Mouse (Mus musculus) CH12.LX (cell line): ENCODE measurements around the gene Lss. TPM values are rescaled to one million over a fixed set of nuclear protein-coding genes. Genes with fewer than 3 reads are reported as not detected.

Source experiments
- DNase-seq: peaks from one replicate; pipeline ENCODE4 v3.0.0-alpha.2; 2013; ENCODE audit errors: extremely low read depth
- H3K27ac ChIP-seq: 2 replicates; pipeline ENCODE4 v1.5.1; 2012; ENCODE audit warnings: low read depth, mild to moderate bottlenecking, control low read depth, moderate library complexity; ENCODE audit not compliant: insufficient read depth
- H3K27me3 ChIP-seq: replicated peaks from 2 replicates; pipeline ENCODE3; 2012; ENCODE audit warnings: inconsistent platforms
- H3K36me3 ChIP-seq, 2 experiments: replicated peaks in 1 of 2; 2 replicates each; pipeline versions ENCODE3 to v1.6.1; 2012; ENCODE audit warnings: inconsistent platforms in 1 of 2, low read length in 1 of 2, mild to moderate bottlenecking in 1 of 2, mixed read lengths in 1 of 2, moderate library complexity in 1 of 2; ENCODE audit not compliant: control insufficient read depth in 1 of 2, insufficient read depth in 1 of 2
- H3K4me1 ChIP-seq, 2 experiments: 2 replicates each; pipeline ENCODE4 v1.6.1; 2012; ENCODE audit warnings: inconsistent platforms in 1 of 2, moderate library complexity in 1 of 2; ENCODE audit not compliant: insufficient read depth in 2 of 2, control insufficient read depth in 1 of 2
- H3K4me2 ChIP-seq: 2 replicates; pipeline ENCODE4 v1.6.1; 2012; ENCODE audit warnings: low read depth, mild to moderate bottlenecking, control low read depth; ENCODE audit not compliant: poor library complexity, insufficient read depth, severe bottlenecking
- H3K4me3 ChIP-seq, 3 experiments: fragments of 150-350 bp in 1 of 3; sonication (generic) in 1 of 3; replicated peaks in 1 of 3; 2 replicates each; pipeline versions ENCODE3 to v1.5.1; 2011 to 2012; ENCODE audit warnings: low read depth in 2 of 3, low read length in 2 of 3, mild to moderate bottlenecking in 2 of 3, moderate library complexity in 2 of 3, control low read depth in 1 of 3, improper control_type of control experiment in 1 of 3, inconsistent platforms in 1 of 3, mixed read lengths in 1 of 3; ENCODE audit not compliant: poor library complexity in 1 of 3
- H3K79me2 ChIP-seq: replicated peaks from 2 replicates; pipeline ENCODE4 v1.6.1; 2012; ENCODE audit warnings: mild to moderate bottlenecking, moderate library complexity; ENCODE audit not compliant: control insufficient read depth, poor library complexity, insufficient read depth, severe bottlenecking; ENCODE audit errors: extremely low read depth
- H3K9ac ChIP-seq: 2 replicates; pipeline ENCODE4 v1.6.1; 2012; ENCODE audit warnings: low read depth, mild to moderate bottlenecking, control low read depth, moderate library complexity; ENCODE audit not compliant: insufficient read depth
- H3K9me3 ChIP-seq: replicated peaks from 2 replicates; pipeline ENCODE3; 2012; ENCODE audit warnings: low read length, inconsistent platforms, mixed read lengths
- BHLHE40 ChIP-seq: IDR thresholded peaks from 2 replicates; pipeline ENCODE4 v1.6.1; 2011; ENCODE audit warnings: mild to moderate bottlenecking, low read depth, low read length, improper control_type of control experiment
- CHD1 ChIP-seq: IDR thresholded peaks from 2 replicates; pipeline ENCODE4 v1.6.1; 2012; ENCODE audit warnings: low read depth, low read length, improper control_type of control experiment, inconsistent platforms
- CHD2 ChIP-seq: IDR thresholded peaks from 2 replicates; pipeline ENCODE4 v1.6.1; 2011; ENCODE audit warnings: low read length, improper control_type of control experiment
- CTCF ChIP-seq, 2 experiments: IDR thresholded peaks in 1 of 2; conservative IDR thresholded peaks in 1 of 2; 2 replicates each; pipeline ENCODE4 v1.5.1; 2011 to 2012; ENCODE audit warnings: low read depth in 2 of 2, low read length in 2 of 2, improper control_type of control experiment in 1 of 2, inconsistent platforms in 1 of 2, mild to moderate bottlenecking in 1 of 2, moderate library complexity in 1 of 2
- E2F4 ChIP-seq: IDR thresholded peaks from 2 replicates; pipeline ENCODE4 v1.6.1; 2011; ENCODE audit warnings: low read depth, low read length, improper control_type of control experiment; ENCODE audit not compliant: insufficient replicate concordance
- ELF1 ChIP-seq: IDR thresholded peaks from 2 replicates; pipeline ENCODE4 v1.6.1; 2014; ENCODE audit warnings: low read depth, mild to moderate bottlenecking, inconsistent platforms, low read length, improper control_type of control experiment
- EP300 ChIP-seq: IDR thresholded peaks from 2 replicates; pipeline ENCODE4 v1.6.1; 2011; ENCODE audit warnings: low read length, improper control_type of control experiment
- ETS1 ChIP-seq: conservative IDR thresholded peaks from 2 replicates; pipeline ENCODE4 v1.6.1; 2012; ENCODE audit warnings: low read depth, mild to moderate bottlenecking, inconsistent platforms, low read length, improper control_type of control experiment, moderate library complexity
- GABPA ChIP-seq: IDR thresholded peaks from 2 replicates; pipeline ENCODE4 v1.6.1; 2012; ENCODE audit warnings: low read depth, low read length, improper control_type of control experiment, inconsistent platforms; ENCODE audit not compliant: insufficient replicate concordance
- HCFC1 ChIP-seq: IDR thresholded peaks from 2 replicates; pipeline ENCODE4 v1.6.1; 2012; ENCODE audit warnings: low read depth, mild to moderate bottlenecking, inconsistent platforms, low read length, improper control_type of control experiment
- IRF4 ChIP-seq: IDR thresholded peaks from 2 replicates; pipeline ENCODE4 v1.6.1; 2014; ENCODE audit warnings: low read depth, mild to moderate bottlenecking, inconsistent platforms, low read length, improper control_type of control experiment
- JUN ChIP-seq: IDR thresholded peaks from 2 replicates; pipeline ENCODE4 v1.6.1; 2011; ENCODE audit warnings: low read depth, mild to moderate bottlenecking, low read length, improper control_type of control experiment, moderate library complexity; ENCODE audit not compliant: insufficient read depth
- JUND ChIP-seq: conservative IDR thresholded peaks from 2 replicates; pipeline ENCODE4 v1.6.1; 2011; ENCODE audit warnings: low read depth, low read length, improper control_type of control experiment
- KAT2A ChIP-seq: IDR thresholded peaks from 2 replicates; pipeline ENCODE4 v1.6.1; 2012; ENCODE audit warnings: low read length, improper control_type of control experiment, inconsistent platforms; ENCODE audit not compliant: insufficient replicate concordance
- MAFK ChIP-seq: IDR thresholded peaks from 2 replicates; pipeline ENCODE4 v1.6.1; 2011; ENCODE audit warnings: low read length, improper control_type of control experiment; ENCODE audit not compliant: insufficient replicate concordance
- MAX ChIP-seq: IDR thresholded peaks from 2 replicates; pipeline ENCODE4 v1.6.1; 2011; ENCODE audit warnings: low read length, improper control_type of control experiment
- MAZ ChIP-seq: IDR thresholded peaks from 2 replicates; pipeline ENCODE4 v1.6.1; 2012; ENCODE audit warnings: low read depth, mild to moderate bottlenecking, inconsistent platforms, low read length, improper control_type of control experiment, moderate library complexity
- MEF2A ChIP-seq: IDR thresholded peaks from 2 replicates; pipeline ENCODE4 v1.6.1; 2014; ENCODE audit warnings: low read depth, mild to moderate bottlenecking, inconsistent platforms, low read length, improper control_type of control experiment, borderline replicate concordance
- MXI1 ChIP-seq: IDR thresholded peaks from 2 replicates; pipeline ENCODE4 v1.6.1; 2011; ENCODE audit warnings: mild to moderate bottlenecking, low read depth, low read length, improper control_type of control experiment
- MYC ChIP-seq: IDR thresholded peaks from 2 replicates; pipeline ENCODE4 v1.6.1; 2011; ENCODE audit warnings: low read depth, mild to moderate bottlenecking, improper control_type of control experiment, low read length
- NELFE ChIP-seq: IDR thresholded peaks from 2 replicates; pipeline ENCODE4 v1.6.1; 2011; ENCODE audit warnings: low read depth, low read length, improper control_type of control experiment
- NRF1 ChIP-seq: IDR thresholded peaks from 2 replicates; pipeline ENCODE4 v1.6.1; 2014; ENCODE audit warnings: low read depth, mild to moderate bottlenecking, inconsistent platforms, low read length, improper control_type of control experiment, moderate library complexity
- PAX5 ChIP-seq: IDR thresholded peaks from 2 replicates; pipeline ENCODE4 v1.6.1; 2012; ENCODE audit warnings: low read length, inconsistent platforms, mixed read lengths
- POLR2A ChIP-seq: IDR thresholded peaks from 2 replicates; pipeline ENCODE4 v1.6.1; 2011; ENCODE audit warnings: low read depth, mild to moderate bottlenecking, improper control_type of control experiment, low read length
- POLR2AphosphoS2 ChIP-seq: IDR thresholded peaks from 2 replicates; pipeline ENCODE4 v1.6.1; 2011; ENCODE audit warnings: low read depth, low read length, improper control_type of control experiment
- RAD21 ChIP-seq: IDR thresholded peaks from 2 replicates; pipeline ENCODE4 v1.6.1; 2011; ENCODE audit warnings: low read depth, mild to moderate bottlenecking, low read length, improper control_type of control experiment, moderate library complexity
- RCOR1 ChIP-seq: conservative IDR thresholded peaks from 2 replicates; pipeline ENCODE4 v1.6.1; 2012; ENCODE audit warnings: low read depth, mild to moderate bottlenecking, inconsistent platforms, low read length, improper control_type of control experiment
- SIN3A ChIP-seq: IDR thresholded peaks from 2 replicates; pipeline ENCODE4 v1.6.1; 2012; ENCODE audit warnings: low read length, improper control_type of control experiment, inconsistent platforms
- SMC3 ChIP-seq: IDR thresholded peaks from 2 replicates; pipeline ENCODE4 v1.6.1; 2011; ENCODE audit warnings: low read depth, low read length, improper control_type of control experiment
- TBP ChIP-seq: conservative IDR thresholded peaks from 2 replicates; pipeline ENCODE4 v1.6.1; 2011; ENCODE audit warnings: low read depth, low read length, improper control_type of control experiment
- TCF12 ChIP-seq: IDR thresholded peaks from 2 replicates; pipeline ENCODE4 v1.6.1; 2014; ENCODE audit warnings: low read depth, mild to moderate bottlenecking, inconsistent platforms, low read length, improper control_type of control experiment
- UBTF ChIP-seq: IDR thresholded peaks from 2 replicates; pipeline ENCODE4 v1.6.1; 2012; ENCODE audit warnings: low read depth, mild to moderate bottlenecking, inconsistent platforms, low read length, improper control_type of control experiment, moderate library complexity
- USF1 ChIP-seq: IDR thresholded peaks from 2 replicates; pipeline ENCODE4 v1.6.1; 2014; ENCODE audit warnings: low read depth, mild to moderate bottlenecking, inconsistent platforms, low read length, improper control_type of control experiment
- USF2 ChIP-seq: conservative IDR thresholded peaks from 2 replicates; pipeline ENCODE4 v1.6.1; 2011; ENCODE audit warnings: low read depth, low read length, improper control_type of control experiment
- ZC3H11A ChIP-seq: IDR thresholded peaks from 2 replicates; pipeline ENCODE4 v1.6.1; 2012; ENCODE audit warnings: low read depth, mild to moderate bottlenecking, inconsistent platforms, low read length, improper control_type of control experiment
- ZKSCAN1 ChIP-seq: IDR thresholded peaks from 2 replicates; pipeline ENCODE4 v1.6.1; 2012; ENCODE audit warnings: low read depth, inconsistent platforms, low read length, improper control_type of control experiment, borderline replicate concordance
- ZMIZ1 ChIP-seq: IDR thresholded peaks from 2 replicates; pipeline ENCODE4 v1.6.1; 2012; ENCODE audit warnings: low read depth, mild to moderate bottlenecking, inconsistent platforms, low read length, improper control_type of control experiment
- ZNF384 ChIP-seq: IDR thresholded peaks from 2 replicates; pipeline ENCODE4 v1.6.1; 2012; ENCODE audit warnings: low read depth, low read length, improper control_type of control experiment, inconsistent platforms
- dilution Hi-C: fragments of 300-500 bp; cut with MboI; formaldehyde crosslinking; loops from 2 replicates; pipeline ENCODE4 v1.14.3; 2020; ENCODE audit warnings: low sequenced_read_pairs; ENCODE audit not compliant: extremely low pct_unique_long_range_greater_than_20kb, extremely low pct_ligation_motif_present
- in situ Hi-C: fragments of 300-500 bp; cut with MboI; formaldehyde crosslinking; loops from 3 replicates; pipeline ENCODE4 v1.14.3; 2019; ENCODE audit warnings: low sequenced_read_pairs, low pct_ligation_motif_present, low pct_unique_long_range_greater_than_20kb, mixed read lengths
- polyA plus RNA-seq: library from polyadenylated mRNA; unstranded; fragments of >175 nt; gene quantifications from 2 replicates; pipeline ENCODE4 v1.2.1, GENCODE M21; 2012; ENCODE audit warnings: low read depth; ENCODE audit not compliant: insufficient read length
- total RNA-seq, 2 experiments: library from RNA; depleted of rRNA; stranded (reverse); fragments of 300-350 nt in 1 of 2; fragments of >200 nt in 1 of 2; gene quantifications; 2 replicates each; pipeline ENCODE4 v1.2.3; 2012 to 2014

The Lss gene
- total RNA-seq (2012; rRNA removed) (28.8 and 38.4 TPM in 2 replicates), total RNA-seq (2014; rRNA removed) (60.8 and 89.6 TPM in 2 replicates), polyA plus RNA-seq (37.7 and 53.3 TPM in 2 replicates)

- Histone ChIP-seq H3K9ac (peak within 1 kb of the TSS; percentile 56), H3K27me3 (no peaks in the 10 kb centered on the region)
- TF ChIP-seq RCOR1 (no peak), IRF4 (peak; percentile 13; the same call in 1 of the 2 replicates), SMC3 (no peak), KAT2A (0 out of 2 replicates have a peak, but pooled peaks have one; percentile 66), MXI1 (peak; percentile 95), BHLHE40 (peak; percentile 97), HCFC1 (peak; percentile 74), TBP (peak; percentile 50; the same call in 1 of the 2 replicates), JUN (no peak), USF1 (peak; percentile 36), ZC3H11A (no peak), TCF12 (peak; percentile 88), NRF1 (peak; percentile 99), POLR2A (peak; percentile 91), MAFK (no peak), MEF2A (no peak; the same call in 1 of the 2 replicates), CHD1 (no peak), NELFE (peak; percentile 78), MYC (no peak), MAZ (0 out of 2 replicates have a peak, but pooled peaks have one; percentile 14), ZKSCAN1 (no peak), CHD2 (peak; percentile 71; the same call in 1 of the 2 replicates), ETS1 (0 out of 2 replicates have a peak, but pooled peaks have one; percentile 11), POLR2AphosphoS2 (0 out of 2 replicates have a peak, but pooled peaks have one; percentile 53), ZNF384 (no peak), E2F4 (no peak), EP300 (no peak), CTCF (conservative IDR thresholded peaks at IDR 0.05 in 1 of 2, IDR thresholded peaks at IDR 0.05 in 1 of 2; ENCODE audit: low read depth in 2 of 2, low read length in 2 of 2) (no peak), JUND (no peak), SIN3A (peak; percentile 83; the same call in 1 of the 2 replicates), PAX5 (no peak), MAX (peak; percentile 66), USF2 (no peak), GABPA (no peak), ZMIZ1 (peak; percentile 68; the same call in 1 of the 2 replicates), ELF1 (peak; percentile 88), UBTF (no peak), RAD21 (no peak)
- TF ChIP-seq, all 38 proteins: peak for 19
- dilution Hi-C loops (no loop called here), in situ Hi-C loops (loop anchor here (10.0 kb wide), 1 partner anchor 57 kb away; no protein-coding TSS in a partner anchor)
- Histone ChIP-seq H3K4me2 (peak within 1 kb of the TSS; percentile 95), H3K4me3 (peak within 1 kb of the TSS; percentile 82 to 90 (median 89)), H3K27ac (no peak within 1 kb of the TSS), H3K79me2 (0 out of 2 replicates have a peak, but pooled peaks cover 2% of the 10 kb centered on the region), H3K9me3 (no peaks in the 10 kb centered on the region), H3K36me3 (peaks cover 29 to 35% of the 10 kb centered on the region in 2 experiments), H3K4me1 (peaks cover 2 to 28% of the 10 kb centered on the region in 2 experiments; a peak in 2 of 4 replicates)
- DNase-seq = peak; percentile 97
Observed at GRCm38 (mm10) chr10:76531375-76531774, at the start of gene Lss. Gene Lss, plus strand, starts transcription at chr10:76531588.
